Mouse (Mus musculus): ENCODE results near the gene Myh14. TPM values are rescaled to one million over a fixed set of nuclear protein-coding genes. Genes with fewer than 3 reads are reported as not detected.

Gene Myh14
- polyA plus RNA-seq, 1 experiment from 2014 or later, result 2.1 TPM

DNA sequence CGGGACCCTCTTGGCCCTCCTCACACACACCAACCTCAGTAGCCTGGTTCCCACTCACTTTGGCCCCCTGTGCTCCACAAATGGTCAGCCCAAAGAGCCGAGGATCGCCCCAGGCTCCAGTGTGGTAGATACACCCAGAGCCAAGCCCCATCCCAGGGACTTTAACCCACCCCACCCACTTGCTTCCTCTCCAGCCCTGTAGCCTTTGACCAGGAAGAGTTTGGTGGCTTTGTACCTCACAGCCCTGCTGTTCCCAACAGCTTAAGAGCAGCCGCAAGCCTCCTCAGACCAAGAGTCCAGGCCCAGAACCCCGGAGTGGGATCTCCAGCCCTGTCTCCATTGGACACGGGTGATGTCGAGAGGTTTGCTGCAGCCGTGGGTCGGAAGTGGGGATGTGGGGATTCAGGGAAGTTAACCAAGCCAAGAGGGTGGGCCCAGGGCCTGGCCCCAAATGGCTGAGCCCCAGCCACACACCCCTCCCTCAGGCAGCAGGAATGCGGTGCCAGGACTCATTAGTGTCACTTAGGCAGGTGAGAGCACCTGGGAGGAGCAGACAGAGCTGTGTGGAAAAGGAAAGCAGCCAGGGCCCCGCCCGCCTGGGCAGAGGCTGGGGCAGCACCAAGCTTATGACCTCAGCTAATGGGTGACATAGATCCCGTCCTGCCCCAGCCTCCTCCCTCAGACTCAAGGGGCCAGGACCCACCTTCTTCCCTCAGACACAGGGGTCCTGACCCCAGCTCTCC is 2.5 kb downstream of the Myh14 start:
- Histone ChIP-seq H3K4me2 (ENCODE audit: low read depth, low read length) (no peak overlapping the region), H3K4me3 (ENCODE audit: low read depth, low read length) (no peak overlapping the region), H3K36me3 (replicated peaks; ENCODE audit: control insufficient read depth, insufficient read depth, low read depth, low read length) (no peaks in the 10 kb centered on the region; the same call in 1 of the 2 replicates), H3K9ac (replicated peaks; ENCODE audit: low read length) (no peak overlapping the region), H3K9me3 (replicated peaks; ENCODE audit: control insufficient read depth, low read length) (no peaks in the 10 kb centered on the region), H3K27me3 (ENCODE audit: control insufficient read depth, insufficient read depth, low read length) (peaks cover 8% of the 10 kb centered on the region; the same call in 1 of the 2 replicates), H3K4me1 (ENCODE audit: control insufficient read depth, insufficient read depth, low read length) (peaks cover 4% of the 10 kb centered on the region; the same call in 1 of the 2 replicates), H3K27ac (replicated peaks; ENCODE audit: low read depth, low read length) (no peak overlapping the region)
- WGBS, result 66% methylated on average over 13 of the region's 13 CpGs
- DNase-seq (ENCODE audit: low spot score), result no peak
- ATAC-seq (replicated peaks; ENCODE audit: insufficient number of reproducible peaks, low FRiP score, low TSS enrichment, low read depth), result no peak

DNA sequence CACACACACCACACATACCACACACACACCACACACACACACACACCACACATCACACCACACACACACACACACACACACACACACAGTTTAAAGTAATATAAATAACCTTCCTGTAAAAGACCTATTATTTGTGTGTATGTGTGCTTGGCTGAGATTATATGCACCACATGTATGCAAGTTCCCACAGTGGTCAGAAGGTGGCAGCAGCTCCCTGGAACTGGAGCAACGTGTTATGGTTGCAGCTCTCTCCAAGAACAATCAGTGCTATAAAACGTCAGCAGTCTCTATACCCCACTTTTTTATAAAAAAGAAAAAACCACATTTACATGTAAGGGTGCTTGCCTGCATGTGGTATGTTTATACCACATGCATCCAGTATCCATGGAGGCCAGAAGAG is 4.2 kb downstream of the Myh14 start:
- H3K4me2 ChIP-seq (ENCODE audit: low read depth, low read length), result no peak overlapping the region
- H3K4me3 ChIP-seq (ENCODE audit: low read depth, low read length), result no peak overlapping the region
- no peak overlapping the region for H3K27ac ChIP-seq (replicated peaks; ENCODE audit: low read depth, low read length)
- 80% methylated on average over 2 of the region's 2 CpGs for WGBS
- ATAC-seq (replicated peaks; ENCODE audit: insufficient number of reproducible peaks, low FRiP score, low TSS enrichment, low read depth), result no peak
- H3K9ac ChIP-seq (replicated peaks; ENCODE audit: low read length), result no peak overlapping the region
- H3K4me1 ChIP-seq (ENCODE audit: control insufficient read depth, insufficient read depth, low read length), result peaks cover 4% of the 10 kb centered on the region; the same call in 1 of the 2 replicates
- DNase-seq (ENCODE audit: low spot score), result no peak
- no peaks in the 10 kb centered on the region for H3K9me3 ChIP-seq (replicated peaks; ENCODE audit: control insufficient read depth, low read length)
- no peaks in the 10 kb centered on the region; the same call in 1 of the 2 replicates for H3K36me3 ChIP-seq (replicated peaks; ENCODE audit: control insufficient read depth, insufficient read depth, low read depth, low read length)
- peaks cover 8% of the 10 kb centered on the region; the same call in 1 of the 2 replicates for H3K27me3 ChIP-seq (ENCODE audit: control insufficient read depth, insufficient read depth, low read length)

DNA sequence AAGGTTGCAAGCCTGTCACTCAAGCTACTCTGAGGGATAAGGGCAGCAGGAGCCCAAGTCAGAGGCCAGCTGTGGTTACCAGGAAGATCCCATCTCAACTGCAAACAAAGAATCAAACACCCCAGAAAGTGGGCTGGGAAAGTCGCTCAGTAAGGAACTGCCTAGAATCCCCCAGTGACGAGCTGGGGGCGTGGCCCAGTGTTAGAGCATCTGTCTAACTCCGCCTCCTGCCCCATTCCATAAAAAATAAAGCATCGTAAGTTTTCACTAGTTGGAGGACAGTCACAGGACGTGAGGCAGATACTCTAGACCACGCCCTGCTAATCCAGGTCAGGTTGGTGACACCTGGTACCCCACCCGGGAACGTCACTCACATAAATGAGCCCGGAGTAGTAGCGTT is 5.9 kb downstream of the Myh14 start:
- WGBS, result 38% methylated on average over 11 of the region's 11 CpGs
- H3K4me2 ChIP-seq (ENCODE audit: low read depth, low read length), result no peak overlapping the region
- H3K4me3 ChIP-seq (ENCODE audit: low read depth, low read length), result no peak overlapping the region
- no peaks in the 10 kb centered on the region; the same call in 1 of the 2 replicates for H3K36me3 ChIP-seq (replicated peaks; ENCODE audit: control insufficient read depth, insufficient read depth, low read depth, low read length)
- no peaks in the 10 kb centered on the region for H3K4me1 ChIP-seq (ENCODE audit: control insufficient read depth, insufficient read depth, low read length)
- ATAC-seq (replicated peaks; ENCODE audit: insufficient number of reproducible peaks, low FRiP score, low TSS enrichment, low read depth), result no peak
- H3K27ac ChIP-seq (replicated peaks; ENCODE audit: low read depth, low read length), result no peak overlapping the region
- no peak for DNase-seq (ENCODE audit: low spot score)
- H3K27me3 ChIP-seq (ENCODE audit: control insufficient read depth, insufficient read depth, low read length), result peaks cover 3% of the 10 kb centered on the region; the same call in 1 of the 2 replicates
- no peak overlapping the region for H3K9ac ChIP-seq (replicated peaks; ENCODE audit: low read length)
- no peaks in the 10 kb centered on the region for H3K9me3 ChIP-seq (replicated peaks; ENCODE audit: control insufficient read depth, low read length)

DNA sequence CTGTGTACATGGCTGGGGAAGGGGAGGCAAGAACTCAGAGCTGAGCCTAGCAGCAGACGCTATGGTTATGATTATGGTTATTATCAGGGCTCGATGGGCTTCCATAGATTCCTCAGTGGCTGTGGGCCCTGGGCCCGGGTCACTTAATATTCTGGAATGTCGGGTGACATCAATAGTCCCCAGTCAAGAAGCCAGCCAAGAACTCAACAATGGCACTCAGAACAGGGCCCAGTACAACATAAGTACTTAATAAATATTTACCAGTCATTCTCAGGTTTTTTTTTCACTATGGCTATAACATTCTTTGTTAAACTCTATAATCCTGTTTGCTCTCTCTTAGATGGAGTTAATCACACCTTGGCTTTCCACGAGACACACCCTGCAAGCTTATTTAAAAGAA is 7.1 kb downstream of the Myh14 start:
- H3K36me3 ChIP-seq (replicated peaks; ENCODE audit: control insufficient read depth, insufficient read depth, low read depth, low read length), result no peaks in the 10 kb centered on the region; the same call in 1 of the 2 replicates
- DNase-seq (ENCODE audit: low spot score), result no peak
- H3K27ac ChIP-seq (replicated peaks; ENCODE audit: low read depth, low read length), result no peak overlapping the region

GRCm38 (mm10) chr7:44662569-44662968 is 8.1 kb downstream of the Myh14 start:
- WGBS, result 11% methylated on average over 3 of the region's 3 CpGs
- DNase-seq (ENCODE audit: low spot score) (peak; percentile 29), ATAC-seq (replicated peaks; ENCODE audit: insufficient number of reproducible peaks, low FRiP score, low TSS enrichment, low read depth) (peak; percentile 31; the same call in 1 of the 2 replicates)
- Histone ChIP-seq H3K4me1 (ENCODE audit: control insufficient read depth, insufficient read depth, low read length) (no peaks in the 10 kb centered on the region), H3K36me3 (replicated peaks; ENCODE audit: control insufficient read depth, insufficient read depth, low read depth, low read length) (no peaks in the 10 kb centered on the region; the same call in 1 of the 2 replicates), H3K9ac (replicated peaks; ENCODE audit: low read length) (no peak overlapping the region), H3K4me3 (ENCODE audit: low read depth, low read length) (no peak overlapping the region), H3K4me2 (ENCODE audit: low read depth, low read length) (no peak overlapping the region), H3K27me3 (ENCODE audit: control insufficient read depth, insufficient read depth, low read length) (no peaks in the 10 kb centered on the region), H3K9me3 (replicated peaks; ENCODE audit: control insufficient read depth, low read length) (no peaks in the 10 kb centered on the region), H3K27ac (replicated peaks; ENCODE audit: low read depth, low read length) (peak overlapping the region; percentile 59)

More for the DNA sequence above, 7.1 kb downstream of the Myh14 start:
- Histone ChIP-seq H3K4me3 (ENCODE audit: low read depth, low read length) (no peak overlapping the region), H3K9ac (replicated peaks; ENCODE audit: low read length) (no peak overlapping the region), H3K27me3 (ENCODE audit: control insufficient read depth, insufficient read depth, low read length) (no peaks in the 10 kb centered on the region; the same call in 1 of the 2 replicates), H3K4me2 (ENCODE audit: low read depth, low read length) (no peak overlapping the region), H3K4me1 (ENCODE audit: control insufficient read depth, insufficient read depth, low read length) (no peaks in the 10 kb centered on the region), H3K9me3 (replicated peaks; ENCODE audit: control insufficient read depth, low read length) (no peaks in the 10 kb centered on the region)
- WGBS, result 81% methylated on average over 5 of the region's 5 CpGs
- ATAC-seq (replicated peaks; ENCODE audit: insufficient number of reproducible peaks, low FRiP score, low TSS enrichment, low read depth), result no peak

- H3K9me3 ChIP-seq (replicated peaks; ENCODE audit: control insufficient read depth, low read length), result no peaks in the 10 kb centered on the region
- no peaks in the 10 kb centered on the region for H3K4me1 ChIP-seq (ENCODE audit: control insufficient read depth, insufficient read depth, low read length)
- ATAC-seq (replicated peaks; ENCODE audit: insufficient number of reproducible peaks, low FRiP score, low TSS enrichment, low read depth) (peak; percentile 61; the same call in 1 of the 2 replicates), DNase-seq (ENCODE audit: low spot score) (peak; percentile 60)
- no peaks in the 10 kb centered on the region for H3K27me3 ChIP-seq (ENCODE audit: control insufficient read depth, insufficient read depth, low read length)
- no peak overlapping the region for H3K4me3 ChIP-seq (ENCODE audit: low read depth, low read length)
- peak overlapping the region; percentile 59 for H3K27ac ChIP-seq (replicated peaks; ENCODE audit: low read depth, low read length)
- WGBS, result 9% methylated on average over 8 of the region's 8 CpGs
- no peak overlapping the region for H3K4me2 ChIP-seq (ENCODE audit: low read depth, low read length)
- no peaks in the 10 kb centered on the region; the same call in 1 of the 2 replicates for H3K36me3 ChIP-seq (replicated peaks; ENCODE audit: control insufficient read depth, insufficient read depth, low read depth, low read length)
- no peak overlapping the region for H3K9ac ChIP-seq (replicated peaks; ENCODE audit: low read length)
Observed at GRCm38 (mm10) chr7:44662168-44662567, 8.5 kb downstream of the Myh14 start.

DNA sequence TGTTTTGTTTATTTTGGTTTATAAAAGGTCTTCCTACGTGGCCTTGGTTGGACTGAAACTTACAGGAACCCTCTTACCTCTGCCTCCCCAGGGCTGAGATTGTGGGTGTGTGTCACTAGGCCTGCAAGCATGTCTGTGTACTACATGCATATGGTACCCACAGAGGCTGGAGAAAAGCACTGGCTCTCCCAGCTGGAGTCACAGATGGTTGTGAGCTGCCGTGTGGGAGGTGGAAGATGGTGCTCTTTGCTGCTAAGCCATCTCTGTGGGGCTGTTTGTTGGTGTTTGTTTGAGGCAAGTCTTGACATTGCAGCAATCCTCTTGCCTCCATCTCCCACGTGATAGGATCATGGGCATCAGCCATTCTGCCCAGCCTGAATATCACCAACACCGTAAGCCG is 9.4 kb downstream of the Myh14 start:
- H3K4me2 ChIP-seq (ENCODE audit: low read depth, low read length), result no peak overlapping the region
- no peaks in the 10 kb centered on the region for H3K9me3 ChIP-seq (replicated peaks; ENCODE audit: control insufficient read depth, low read length)
- no peak overlapping the region for H3K9ac ChIP-seq (replicated peaks; ENCODE audit: low read length)
- H3K27ac ChIP-seq (replicated peaks; ENCODE audit: low read depth, low read length), result no peak overlapping the region
- DNase-seq (ENCODE audit: low spot score), result no peak
- H3K4me1 ChIP-seq (ENCODE audit: control insufficient read depth, insufficient read depth, low read length), result no peaks in the 10 kb centered on the region
- H3K36me3 ChIP-seq (replicated peaks; ENCODE audit: control insufficient read depth, insufficient read depth, low read depth, low read length), result no peaks in the 10 kb centered on the region
- H3K27me3 ChIP-seq (ENCODE audit: control insufficient read depth, insufficient read depth, low read length), result no peaks in the 10 kb centered on the region
- H3K4me3 ChIP-seq (ENCODE audit: low read depth, low read length), result no peak overlapping the region
- no peak for ATAC-seq (replicated peaks; ENCODE audit: insufficient number of reproducible peaks, low FRiP score, low TSS enrichment, low read depth)
- WGBS, result 84% methylated on average over 5 of the region's 5 CpGs

DNA sequence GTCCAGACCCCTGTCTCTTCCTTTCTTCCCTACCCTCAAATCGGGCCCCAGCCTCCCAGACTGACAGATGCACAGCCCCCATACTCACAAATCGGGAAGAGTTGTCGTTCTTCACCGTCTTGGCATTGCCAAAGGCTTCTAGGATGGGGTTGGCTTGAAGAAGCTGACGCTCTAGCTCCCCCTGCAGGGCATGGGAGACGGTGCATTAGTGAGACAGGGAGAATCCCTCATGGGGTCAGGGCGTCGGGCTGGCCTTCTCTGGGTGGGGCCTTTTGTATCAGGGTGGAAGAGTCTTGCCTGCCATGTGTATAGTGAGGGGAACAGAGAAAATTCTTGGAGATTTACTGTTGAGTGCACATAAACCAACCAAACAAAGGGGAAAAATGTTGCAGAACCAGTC is 15.1 kb downstream of the Myh14 start:
- no peak overlapping the region for H3K4me3 ChIP-seq (ENCODE audit: low read depth, low read length)
- no peak overlapping the region for H3K4me2 ChIP-seq (ENCODE audit: low read depth, low read length)
- DNase-seq (ENCODE audit: low spot score) (peak; percentile 71), ATAC-seq (replicated peaks; ENCODE audit: insufficient number of reproducible peaks, low FRiP score, low TSS enrichment, low read depth) (no peak)
- no peaks in the 10 kb centered on the region for H3K9me3 ChIP-seq (replicated peaks; ENCODE audit: control insufficient read depth, low read length)
- no peaks in the 10 kb centered on the region for H3K36me3 ChIP-seq (replicated peaks; ENCODE audit: control insufficient read depth, insufficient read depth, low read depth, low read length)
- no peaks in the 10 kb centered on the region for H3K4me1 ChIP-seq (ENCODE audit: control insufficient read depth, insufficient read depth, low read length)
- no peak overlapping the region for H3K9ac ChIP-seq (replicated peaks; ENCODE audit: low read length)
- 14% methylated on average over 8 of the region's 8 CpGs for WGBS
- H3K27me3 ChIP-seq (ENCODE audit: control insufficient read depth, insufficient read depth, low read length), result no peaks in the 10 kb centered on the region
- H3K27ac ChIP-seq (replicated peaks; ENCODE audit: low read depth, low read length), result no peak overlapping the region

Data from embryonic facial prominence, embryonic 11.5 days (tissue).